ENCODE assay signal across 12 mouse cellular contexts in genomic region chr4:141669898-141670712, GRCm38 (mm10). TPM values are rescaled to one million over a fixed set of nuclear protein-coding genes. Genes with fewer than 3 reads are reported as not detected.
DNase-seq lines count a peak whose midpoint lies in the region; ATAC-seq lines count a peak whose summit lies in the region.
"Had no signal": no experiment of that assay in that cellular context is flagged by ENCODE, and none has a peak within 500 bp of the region (broad histone marks: within the 10 kb centered on the region; RNA-seq: fewer than 3 reads in every experiment).

No protein-coding gene starts in this region.

- H3K27ac ChIP-seq in lung, embryonic 16.5 days (ENCODE audit: low read length), result no peak overlapping the region
- no peak overlapping the region for H3K27ac ChIP-seq in forebrain, embryonic 15.5 days (replicated peaks)

- no peak overlapping the region for H3K4me3 ChIP-seq in lung, embryonic 16.5 days (ENCODE audit: low read length)
- no peak overlapping the region for H3K4me3 ChIP-seq in forebrain, embryonic 15.5 days

- peak; percentile 66 for DNase-seq in gastrocnemius, adult 18-20 months (ENCODE audit: low spot score)
- no peak for DNase-seq in gastrocnemius, postnatal 14 days
- DNase-seq in urinary bladder, postnatal 36 days (ENCODE audit: low spot score in 2 of 2), result peak; percentile 44 to 68
- no peak for DNase-seq in urinary bladder, postnatal 25 days (ENCODE audit: low spot score)
- DNase-seq in spleen, postnatal 4 days (ENCODE audit: low spot score in 2 of 2), result no peak
- DNase-seq: forebrain, postnatal 0 days; heart, postnatal 14 days; kidney, postnatal 36 days; right cerebral cortex, postnatal 25 days had no signal

- intact Hi-C loops in gastrocnemius, postnatal 14 days (cut with DNase I; ENCODE audit: low total_unique reads), result loop anchor here (10.0 kb wide), 1 partner anchor 45 kb away; the partner anchor contains the start of gene Slc25a34

- WGBS in lung, embryonic 16.5 days, result 68% methylated on average over 18 of the region's 18 CpGs
- 86% methylated on average over 18 of the region's 18 CpGs for WGBS in forebrain, embryonic 15.5 days

- peaks cover 5% of the 10 kb centered on the region; the same call in 1 of the 2 replicates for H3K4me1 ChIP-seq in lung, embryonic 16.5 days (replicated peaks; ENCODE audit: control insufficient read depth, insufficient read depth, low read length)
- peaks cover under 1% of the 10 kb centered on the region; the same call in 1 of the 2 replicates for H3K4me1 ChIP-seq in forebrain, embryonic 15.5 days

- H3K27me3 ChIP-seq in lung, embryonic 16.5 days (ENCODE audit: control insufficient read depth, insufficient read depth, low read depth, low read length), result no peaks in the 10 kb centered on the region
- H3K27me3 ChIP-seq in forebrain, embryonic 15.5 days, result no peaks in the 10 kb centered on the region

- H3K9ac ChIP-seq in lung, embryonic 16.5 days (ENCODE audit: low read length), result no peak overlapping the region
- H3K9ac ChIP-seq in forebrain, embryonic 15.5 days (replicated peaks), result no peak overlapping the region
- H3K9ac ChIP-seq: forebrain, postnatal 0 days had no signal

- no peak overlapping the region for H3K4me2 ChIP-seq in lung, embryonic 16.5 days (ENCODE audit: low read depth, low read length)
- no peak overlapping the region for H3K4me2 ChIP-seq in forebrain, embryonic 15.5 days (replicated peaks)

- no peaks in the 10 kb centered on the region for H3K9me3 ChIP-seq in lung, embryonic 16.5 days (ENCODE audit: control insufficient read depth, low read length)
- H3K9me3 ChIP-seq in forebrain, embryonic 15.5 days, result no peaks in the 10 kb centered on the region

- no peaks in the 10 kb centered on the region for H3K36me3 ChIP-seq in lung, embryonic 16.5 days (ENCODE audit: control insufficient read depth, insufficient read depth, low read length)
- H3K36me3 ChIP-seq in forebrain, embryonic 15.5 days, result no peaks in the 10 kb centered on the region

- ATAC-seq in lung, embryonic 16.5 days (ENCODE audit: low read depth), result peak; percentile 17; the same call in 1 of the 2 replicates
- ATAC-seq in activated CD4-positive, CD25-positive, alpha-beta regulatory T cell, adult 4 months, result no peak
- no peak for ATAC-seq in forebrain, embryonic 15.5 days (replicated peaks)
- ATAC-seq: forebrain, postnatal 0 days had no signal

RNA-seq across cellular contexts. Expression of gene Plekhm2, which starts 5.4 kb away (rescaled TPM):
- total RNA-seq in gastrocnemius, adult 18-20 months (2021), result 10 to 100 TPM; 28.9 to 34.5 TPM
- total RNA-seq in gastrocnemius, postnatal 14 days (2021), result 10 to 100 TPM; 22.2 to 27.7 TPM
- polyA plus RNA-seq in lung, embryonic 16.5 days (2015; fragmentation: Nextera tagmentation; extraction: Ambion mirVana), result 5.7 and 6.9 TPM in 2 replicates
- polyA plus RNA-seq in activated CD4-positive, CD25-positive, alpha-beta regulatory T cell, adult 4 months (2017; shearing (Covaris generic)), result 1 to 10 TPM; 3.3 to 3.4 TPM
- polyA plus RNA-seq in forebrain, embryonic 15.5 days (2015; fragmentation: Nextera tagmentation; extraction: Ambion mirVana), result 7.6 TPM in 2 replicates

RNA-seq across cellular contexts. Expression of gene Rsc1a1, which starts 15.3 kb away (rescaled TPM):
- total RNA-seq in gastrocnemius, adult 18-20 months (2021), result 1 to 10 TPM; 4.1 to 5.2 TPM
- total RNA-seq in gastrocnemius, postnatal 14 days (2021), result 1 to 10 TPM; 6.0 TPM
- not detected in 2 replicates for polyA plus RNA-seq in lung, embryonic 16.5 days (2015; fragmentation: Nextera tagmentation; extraction: Ambion mirVana)
- not detected for polyA plus RNA-seq in activated CD4-positive, CD25-positive, alpha-beta regulatory T cell, adult 4 months (2017; shearing (Covaris generic))
- not detected in 2 replicates for polyA plus RNA-seq in forebrain, embryonic 15.5 days (2015; fragmentation: Nextera tagmentation; extraction: Ambion mirVana)
- total RNA-seq: heart, postnatal 14 days had no signal

RNA-seq across cellular contexts. Expression of gene Slc25a34, which starts 46.5 kb away (rescaled TPM):
- total RNA-seq in gastrocnemius, adult 18-20 months (2021), result 10 to 100 TPM; 13.3 to 15.7 TPM
- 10 to 100 TPM in 1 of 2 experiments, 1 to 10 TPM in 1; 9.0 to 17.7 TPM for total RNA-seq in gastrocnemius, postnatal 14 days (2021)
- 0.18 and 0.20 TPM in 2 replicates for polyA plus RNA-seq in lung, embryonic 16.5 days (2015; fragmentation: Nextera tagmentation; extraction: Ambion mirVana)
- not detected for polyA plus RNA-seq in activated CD4-positive, CD25-positive, alpha-beta regulatory T cell, adult 4 months (2017; shearing (Covaris generic))
- 0.06 and 0.14 TPM in 2 replicates for polyA plus RNA-seq in forebrain, embryonic 15.5 days (2015; fragmentation: Nextera tagmentation; extraction: Ambion mirVana)

RNA-seq across cellular contexts. Expression of gene Tmem82, which starts 51.7 kb away (rescaled TPM):
- under 1 TPM; 0.55 to 0.62 TPM for total RNA-seq in gastrocnemius, adult 18-20 months (2021)
- 1 to 10 TPM in 1 of 2 experiments, under 1 TPM in 1; 0.66 to 1.8 TPM for total RNA-seq in gastrocnemius, postnatal 14 days (2021)
- polyA plus RNA-seq in lung, embryonic 16.5 days (2015; fragmentation: Nextera tagmentation; extraction: Ambion mirVana), result 0.99 and 1.1 TPM in 2 replicates
- under 1 TPM in 1 of 2 experiments, not detected in 1; 0.19 TPM for polyA plus RNA-seq in activated CD4-positive, CD25-positive, alpha-beta regulatory T cell, adult 4 months (2017; shearing (Covaris generic))
- 0.17 TPM in 2 replicates for polyA plus RNA-seq in forebrain, embryonic 15.5 days (2015; fragmentation: Nextera tagmentation; extraction: Ambion mirVana)

RNA-seq across cellular contexts. Expression of gene Ddi2, which starts 53.1 kb away (rescaled TPM):
- 10 to 100 TPM; 57.5 to 62.5 TPM for total RNA-seq in gastrocnemius, adult 18-20 months (2021)
- 10 to 100 TPM; 35.0 to 37.6 TPM for total RNA-seq in gastrocnemius, postnatal 14 days (2021)
- 18.1 and 18.3 TPM in 2 replicates for polyA plus RNA-seq in lung, embryonic 16.5 days (2015; fragmentation: Nextera tagmentation; extraction: Ambion mirVana)
- 10 to 100 TPM; 14.1 to 15.6 TPM for polyA plus RNA-seq in activated CD4-positive, CD25-positive, alpha-beta regulatory T cell, adult 4 months (2017; shearing (Covaris generic))
- polyA plus RNA-seq in forebrain, embryonic 15.5 days (2015; fragmentation: Nextera tagmentation; extraction: Ambion mirVana), result 14.6 and 15.3 TPM in 2 replicates

Comparison
In these comparisons a context has a peak if more than half of its experiments do, and no peak if none do; other contexts are left out.
1. DNase-seq: peak in gastrocnemius, adult 18-20 months (single experiment) and urinary bladder, postnatal 36 days (2 of 2); none in gastrocnemius, postnatal 14 days (single experiment), urinary bladder, postnatal 25 days (single experiment) and spleen, postnatal 4 days (0 of 2).